Mouse (Mus musculus) hindbrain, embryonic 11.5 days (tissue): ENCODE measurements around the gene Cs. TPM values are rescaled to one million over a fixed set of nuclear protein-coding genes. Genes with fewer than 3 reads are reported as not detected.

Experiments
- ATAC-seq: fragments of 200-750 bp; cut with Nextera tagmentation; 2 replicates; pipeline ENCODE4 v1.8.0; 2017; ENCODE audit warnings: mild to moderate bottlenecking, moderate TSS enrichment, moderate library complexity; ENCODE audit not compliant: low FRiP score
- DNase-seq: peaks from one replicate; pipeline ENCODE4 v3.0.0-alpha.2; 2015; ENCODE audit warnings: low spot score
- H3K27ac ChIP-seq: fragments of 300-500 bp; sonication (generic); 2 replicates; pipeline ENCODE4 v1.5.1; 2014; ENCODE audit warnings: mild to moderate bottlenecking, low read depth, low read length
- H3K27me3 ChIP-seq: fragments of 300-500 bp; sonication (generic); 2 replicates; pipeline ENCODE4 v1.6.1; 2014; ENCODE audit warnings: mild to moderate bottlenecking, low read length, moderate library complexity, mixed read lengths; ENCODE audit not compliant: control insufficient read depth, insufficient read depth
- H3K36me3 ChIP-seq: fragments of 300-500 bp; sonication (generic); 2 replicates; pipeline ENCODE4 v1.6.1; 2014; ENCODE audit warnings: mild to moderate bottlenecking, low read length, moderate library complexity, mixed read lengths; ENCODE audit not compliant: control insufficient read depth, insufficient read depth
- H3K4me1 ChIP-seq: fragments of 300-500 bp; sonication (generic); replicated peaks from 2 replicates; pipeline ENCODE4 v1.6.1; 2014; ENCODE audit warnings: low read length, mixed read lengths; ENCODE audit not compliant: control insufficient read depth, insufficient read depth
- H3K4me2 ChIP-seq: fragments of 300-500 bp; sonication (generic); replicated peaks from 2 replicates; pipeline ENCODE4 v1.6.1; 2014; ENCODE audit warnings: mild to moderate bottlenecking, low read depth, low read length
- H3K4me3 ChIP-seq: fragments of 300-500 bp; sonication (generic); 2 replicates; pipeline ENCODE4 v1.5.1; 2014; ENCODE audit warnings: low read depth, low read length
- H3K9ac ChIP-seq: fragments of 300-500 bp; sonication (generic); 2 replicates; pipeline ENCODE4 v1.6.1; 2014; ENCODE audit warnings: low read depth, low read length
- H3K9me3 ChIP-seq: fragments of 300-500 bp; sonication (generic); 2 replicates; pipeline ENCODE4 v1.6.1; 2016; ENCODE audit warnings: low read length; ENCODE audit not compliant: control insufficient read depth
- WGBS: fragments of 180-500 bp; shearing (Covaris S2); extraction: QIAGEN DNeasy Blood & Tissue Kit; methylation state at CpG from one replicate; pipeline ENCODE4 v1.1.7; 2014; 5-methylcytosine and 5-hydroxymethylcytosine counted together
- polyA plus RNA-seq: library from polyadenylated mRNA; unstranded; fragments of >200 nt; fragmentation: Nextera tagmentation; extraction: Ambion mirVana; gene quantifications from 2 replicates; pipeline ENCODE4 v1.2.1, GENCODE M21; 2014

Cs gene
- polyA plus RNA-seq, 1 experiment from 2014 or later: 242 TPM

DNA sequence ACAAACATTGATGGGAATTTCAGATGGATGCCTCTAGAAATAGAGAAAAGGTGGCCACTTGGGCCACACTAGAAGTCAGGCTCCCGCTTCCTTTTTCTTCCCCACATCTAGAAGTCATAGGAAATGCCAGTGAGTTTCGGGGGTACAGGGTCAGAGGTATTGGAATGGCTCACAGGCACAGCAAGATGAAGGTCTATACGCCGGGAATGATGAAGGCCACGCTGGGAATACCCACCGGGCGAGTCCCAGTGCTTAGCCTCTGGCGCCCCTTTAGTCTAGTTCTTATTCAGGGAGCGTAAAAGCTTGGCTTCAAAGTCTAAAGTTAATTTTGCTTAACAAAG lies 34.8 kb upstream of the Cs start:
- peak; percentile 69 for ATAC-seq

GRCm38 (mm10) chr10:128303126-128304021 lies 34.2 kb upstream of the Cs start, which contains the start of gene Pan2:
Gene Pan2 (plus strand): TSS chr10:128303335.
- DNase-seq: peak; percentile 99
- Histone ChIP-seq H3K9me3 (no peaks in the 10 kb centered on the region), H3K27me3 (no peaks in the 10 kb centered on the region), H3K4me3 (peak within 1 kb of the TSS; percentile 60), H3K4me1 (peaks cover 8% of the 10 kb centered on the region; the same call in 1 of the 2 replicates), H3K27ac (peak within 1 kb of the TSS; percentile 82), H3K4me2 (peak within 1 kb of the TSS; percentile 72), H3K36me3 (no peaks in the 10 kb centered on the region), H3K9ac (peak within 1 kb of the TSS; percentile 87)
- WGBS: 2% methylated on average over 37 of the region's 37 CpGs
- peak; percentile 99 for ATAC-seq

More for the DNA sequence above, 34.8 kb upstream of the Cs start:
- Histone ChIP-seq H3K4me1 (peaks cover 8% of the 10 kb centered on the region; the same call in 1 of the 2 replicates), H3K9ac (peak overlapping the region; percentile 87), H3K27me3 (no peaks in the 10 kb centered on the region), H3K4me2 (peak overlapping the region; percentile 72), H3K9me3 (no peaks in the 10 kb centered on the region), H3K27ac (peak overlapping the region; percentile 82), H3K36me3 (no peaks in the 10 kb centered on the region), H3K4me3 (peak overlapping the region; percentile 60)
- WGBS: under 1% methylated on average over 9 of the region's 9 CpGs
- DNase-seq: no peak

DNA sequence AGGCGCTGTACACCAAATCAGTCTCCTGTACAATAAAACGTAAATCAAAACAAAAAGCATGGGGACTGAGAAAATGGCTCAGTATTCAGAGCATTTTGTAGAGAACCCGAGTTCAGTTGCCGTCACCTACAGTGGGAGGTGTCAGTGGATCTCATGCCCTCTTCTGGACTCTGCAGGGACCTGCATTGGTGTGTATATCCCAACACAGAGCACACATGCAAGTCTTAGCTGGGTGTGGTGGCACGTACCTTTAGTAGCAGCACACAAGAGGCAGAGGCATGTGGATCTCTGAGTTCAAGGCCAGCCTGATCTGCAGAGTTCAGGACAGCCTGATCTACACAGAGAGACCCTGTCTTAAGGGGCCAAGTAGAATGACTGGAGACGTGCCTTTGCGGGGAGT lies 27.9 kb upstream of the Cs start:
- 91% methylated on average over 7 of the region's 7 CpGs for WGBS
- H3K4me1 ChIP-seq: peaks cover under 1% of the 10 kb centered on the region; the same call in 1 of the 2 replicates
- no peaks in the 10 kb centered on the region for H3K9me3 ChIP-seq
- H3K27me3 ChIP-seq: no peaks in the 10 kb centered on the region
- H3K27ac ChIP-seq: no peak overlapping the region
- peaks cover 6% of the 10 kb centered on the region; the same call in 1 of the 2 replicates for H3K36me3 ChIP-seq
- no peak overlapping the region for H3K4me3 ChIP-seq
- H3K4me2 ChIP-seq: no peak overlapping the region
- H3K9ac ChIP-seq: no peak overlapping the region
- no peak for ATAC-seq
- no peak for DNase-seq

GRCm38 (mm10) chr10:128310177-128310576 lies 27.4 kb upstream of the Cs start:
- H3K27me3 ChIP-seq: no peaks in the 10 kb centered on the region
- H3K4me2 ChIP-seq: no peak overlapping the region
- no peak overlapping the region for H3K9ac ChIP-seq
- H3K4me3 ChIP-seq: no peak overlapping the region
- H3K4me1 ChIP-seq: no peaks in the 10 kb centered on the region
- no peak for ATAC-seq
- no peak for DNase-seq
- WGBS: 87% methylated on average over 11 of the region's 11 CpGs
- no peaks in the 10 kb centered on the region for H3K9me3 ChIP-seq
- H3K27ac ChIP-seq: no peak overlapping the region
- H3K36me3 ChIP-seq: peaks cover 10% of the 10 kb centered on the region; the same call in 1 of the 2 replicates

DNA sequence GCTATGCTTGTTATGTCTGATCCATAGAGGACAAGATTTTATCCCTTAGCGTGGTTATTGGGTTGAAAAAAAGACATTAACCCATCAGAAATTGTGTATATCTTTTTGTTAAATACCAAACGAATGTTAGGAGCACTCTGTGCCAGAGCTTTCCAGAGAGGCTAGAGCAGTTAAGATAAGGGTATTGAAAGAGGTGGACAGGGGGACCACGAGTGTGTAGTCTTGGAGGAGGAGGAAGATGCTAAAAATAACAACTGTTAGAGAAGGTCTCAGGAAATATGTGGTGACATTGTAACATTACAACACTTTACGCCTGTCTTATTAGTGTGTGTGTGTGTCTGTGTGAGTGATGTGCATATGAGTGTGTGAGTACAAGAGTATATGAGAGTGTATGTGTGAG lies 26.6 kb upstream of the Cs start:
- no peak overlapping the region for H3K27ac ChIP-seq
- H3K36me3 ChIP-seq: peaks cover 13% of the 10 kb centered on the region; the same call in 1 of the 2 replicates
- no peak for ATAC-seq
- H3K9ac ChIP-seq: no peak overlapping the region
- no peaks in the 10 kb centered on the region for H3K27me3 ChIP-seq
- no peak overlapping the region for H3K4me2 ChIP-seq
- no peak overlapping the region for H3K4me3 ChIP-seq
- DNase-seq: no peak
- H3K9me3 ChIP-seq: no peaks in the 10 kb centered on the region
- 90% methylated on average over 4 of the region's 4 CpGs for WGBS
- no peaks in the 10 kb centered on the region for H3K4me1 ChIP-seq

- no peak for DNase-seq
- no peak for ATAC-seq
- H3K27me3 ChIP-seq: no peaks in the 10 kb centered on the region
- no peak overlapping the region for H3K27ac ChIP-seq
- H3K4me3 ChIP-seq: no peak overlapping the region
- H3K4me2 ChIP-seq: no peak overlapping the region
- WGBS: 95% methylated on average over 8 of the region's 8 CpGs
- no peaks in the 10 kb centered on the region for H3K9me3 ChIP-seq
- no peaks in the 10 kb centered on the region for H3K4me1 ChIP-seq
- no peak overlapping the region for H3K9ac ChIP-seq
- peaks cover 13% of the 10 kb centered on the region; the same call in 1 of the 2 replicates for H3K36me3 ChIP-seq
These were observed 22.0 kb upstream of the Cs start for GRCm38 (mm10) chr10:128315578-128315977.

GRCm38 (mm10) chr10:128321641-128322040 lies 15.9 kb upstream of the Cs start:
- Histone ChIP-seq H3K27ac (no peak overlapping the region), H3K4me1 (peaks cover 9% of the 10 kb centered on the region; the same call in 1 of the 2 replicates), H3K36me3 (peaks cover 11% of the 10 kb centered on the region; the same call in 1 of the 2 replicates), H3K27me3 (no peaks in the 10 kb centered on the region), H3K9me3 (no peaks in the 10 kb centered on the region), H3K9ac (no peak overlapping the region; the same call in 1 of the 2 replicates), H3K4me2 (peak overlapping the region; percentile 84), H3K4me3 (peak overlapping the region; percentile 77)
- 0 out of 2 replicates have a peak, but pooled peaks have one; percentile 3 for ATAC-seq
- peak; percentile 37 for DNase-seq
- 65% methylated on average over 12 of the region's 12 CpGs for WGBS

GRCm38 (mm10) chr10:128322141-128323108 lies 15.1 kb upstream of the Cs start, which contains the start of gene Cnpy2:
Gene Cnpy2 (plus strand): TSS chr10:128322459.
- Histone ChIP-seq H3K9ac (peak within 1 kb of the TSS; percentile 98), H3K27ac (peak within 1 kb of the TSS; percentile 89), H3K4me1 (peaks cover 9% of the 10 kb centered on the region; the same call in 1 of the 2 replicates), H3K9me3 (no peaks in the 10 kb centered on the region), H3K36me3 (peaks cover 12% of the 10 kb centered on the region; the same call in 1 of the 2 replicates), H3K27me3 (no peaks in the 10 kb centered on the region), H3K4me3 (peak within 1 kb of the TSS; percentile 77), H3K4me2 (peak within 1 kb of the TSS; percentile 84)
- WGBS: under 1% methylated on average over 40 of the region's 40 CpGs
- DNase-seq (peak; percentile 96), ATAC-seq (peak; percentile 96)
